Mouse (Mus musculus): ENCODE data around the gene Cby3.

- TF ChIP-seq CTCF (IDR thresholded peaks at IDR 0.05) (no peak), EP300 (IDR thresholded peaks at IDR 0.05) (no peak)
Measured at GRCm38 (mm10) chr11:50312803-50313202, 41.5 kb upstream of the Cby3 start.
